Mouse (Mus musculus) ES-Bruce4 (cell line): ENCODE measurements at regions not wholly inside any gene's neighbourhood (a gene's known extent, or its start where the extent isn't known, plus 50 kb on each side); places are given as distances from the start of the nearest gene placed in this dataset.

Source experiments
- H3K27ac ChIP-seq: 2 replicates; pipeline ENCODE4 v1.5.1; 2012; ENCODE audit warnings: low read length, inconsistent platforms; ENCODE audit not compliant: insufficient read depth
- H3K27me3 ChIP-seq: 2 replicates; pipeline ENCODE4 v1.6.1; 2012; ENCODE audit warnings: mild to moderate bottlenecking, low read length, inconsistent platforms; ENCODE audit not compliant: control insufficient read depth, poor library complexity, insufficient read depth, severe bottlenecking
- H3K36me3 ChIP-seq: 2 replicates; pipeline ENCODE4 v1.6.1; 2012; ENCODE audit warnings: inconsistent platforms, mild to moderate bottlenecking, low read length, moderate library complexity; ENCODE audit not compliant: control insufficient read depth, poor library complexity, insufficient read depth, severe bottlenecking
- H3K4me1 ChIP-seq: one replicate; pipeline ENCODE4 v1.8.1; 2011; ENCODE audit warnings: low read length; ENCODE audit not compliant: control insufficient read depth, insufficient read depth
- H3K4me3 ChIP-seq: 2 replicates; pipeline ENCODE4 v1.5.1; 2011; ENCODE audit warnings: low read depth, mild to moderate bottlenecking, low read length
- H3K9ac ChIP-seq: 2 replicates; pipeline ENCODE4 v1.6.1; 2012; ENCODE audit warnings: low read depth, mild to moderate bottlenecking, inconsistent platforms; ENCODE audit not compliant: poor library complexity, severe bottlenecking
- H3K9me3 ChIP-seq: replicated peaks from 2 replicates; pipeline ENCODE4 v1.6.1; 2012; ENCODE audit warnings: mild to moderate bottlenecking, low read length, inconsistent platforms; ENCODE audit not compliant: control insufficient read depth, poor library complexity, insufficient read depth, severe bottlenecking
- CTCF ChIP-seq: IDR thresholded peaks from one replicate; pipeline ENCODE4 v1.8.1; 2011; ENCODE audit warnings: low read depth, low read length
- EP300 ChIP-seq: IDR thresholded peaks from 2 replicates; pipeline ENCODE4 v1.6.1; 2011; ENCODE audit warnings: low read depth, low read length; ENCODE audit not compliant: insufficient read depth
- POLR2A ChIP-seq: IDR thresholded peaks from one replicate; pipeline ENCODE4 v1.8.1; 2011; ENCODE audit warnings: low read length; ENCODE audit not compliant: insufficient read depth

- H3K36me3 ChIP-seq = no peaks in the 10 kb centered on the region
- no peaks in the 10 kb centered on the region for H3K4me1 ChIP-seq
- H3K4me3 ChIP-seq = no peak overlapping the region
- no peak overlapping the region for H3K9ac ChIP-seq
- no peak overlapping the region for H3K27ac ChIP-seq
- no peaks in the 10 kb centered on the region for H3K9me3 ChIP-seq
- no peaks in the 10 kb centered on the region; the same call in 1 of the 2 replicates for H3K27me3 ChIP-seq
- no peak for TF ChIP-seq POLR2A
- TF ChIP-seq CTCF = no peak
- TF ChIP-seq EP300 = no peak
Measured at GRCm38 (mm10) chr12:70523379-70523778, 70.5 kb downstream of the Tmx1 start.

DNA sequence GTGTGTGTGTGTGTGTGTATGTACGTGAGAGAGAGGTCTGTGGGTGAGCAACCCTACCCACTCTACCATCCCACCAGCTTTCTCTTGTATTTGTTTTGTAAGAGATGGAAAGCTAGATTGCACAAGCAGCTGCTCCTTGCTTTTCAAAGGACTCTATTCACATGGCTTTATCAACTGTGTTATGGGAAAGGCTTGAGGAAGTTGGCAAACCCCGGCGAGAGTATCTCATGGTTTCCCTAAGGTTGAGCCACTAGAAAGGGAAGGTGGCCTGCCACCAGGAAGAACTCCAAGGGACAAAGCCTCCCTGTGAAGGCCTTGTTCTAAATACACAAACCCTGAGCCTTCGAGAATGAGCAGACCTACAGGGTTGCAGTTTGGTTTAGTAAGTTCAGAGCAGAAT lies 71.8 kb downstream of the Tmx1 start:
- Histone ChIP-seq H3K27me3 (no peaks in the 10 kb centered on the region; the same call in 1 of the 2 replicates), H3K27ac (no peak overlapping the region), H3K9ac (no peak overlapping the region), H3K4me1 (no peaks in the 10 kb centered on the region), H3K36me3 (no peaks in the 10 kb centered on the region), H3K9me3 (no peaks in the 10 kb centered on the region), H3K4me3 (no peak overlapping the region)
- TF ChIP-seq CTCF (no peak), EP300 (no peak)

- no peaks in the 10 kb centered on the region for H3K36me3 ChIP-seq
- no peak overlapping the region for H3K27ac ChIP-seq
- no peaks in the 10 kb centered on the region; the same call in 1 of the 2 replicates for H3K27me3 ChIP-seq
- H3K4me3 ChIP-seq = no peak overlapping the region
- no peak for TF ChIP-seq CTCF
- no peak for TF ChIP-seq POLR2A
- no peak for TF ChIP-seq EP300
- no peaks in the 10 kb centered on the region for H3K9me3 ChIP-seq
- no peaks in the 10 kb centered on the region for H3K4me1 ChIP-seq
- H3K9ac ChIP-seq = no peak overlapping the region
Measured at GRCm38 (mm10) chr12:70531661-70532060, 78.8 kb downstream of the Tmx1 start.

DNA sequence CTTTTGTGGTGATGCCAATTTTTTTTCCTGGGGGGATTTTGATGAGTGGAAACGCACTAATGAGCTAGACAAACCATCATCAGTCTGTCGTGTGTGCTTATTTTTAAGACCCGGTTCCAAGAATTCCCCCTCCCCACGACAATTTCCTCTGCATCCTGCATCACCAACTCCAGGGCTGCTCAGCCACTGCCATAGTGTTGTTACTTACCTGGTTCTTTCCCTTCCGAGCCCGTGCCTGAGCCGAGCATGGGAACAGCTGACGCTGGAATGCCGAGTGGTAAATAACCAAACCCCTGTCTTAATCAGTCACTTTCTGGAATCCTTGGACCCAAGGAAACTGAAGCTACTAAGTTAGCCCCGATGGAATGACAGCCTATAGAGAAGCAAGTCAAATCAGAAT lies 79.3 kb downstream of the Tmx1 start:
- no peaks in the 10 kb centered on the region for H3K36me3 ChIP-seq
- no peaks in the 10 kb centered on the region for H3K9me3 ChIP-seq
- no peak overlapping the region for H3K4me3 ChIP-seq
- no peak overlapping the region for H3K9ac ChIP-seq
- H3K27ac ChIP-seq = no peak overlapping the region
- H3K4me1 ChIP-seq = no peaks in the 10 kb centered on the region
- no peaks in the 10 kb centered on the region; the same call in 1 of the 2 replicates for H3K27me3 ChIP-seq
- TF ChIP-seq EP300 (no peak), POLR2A (no peak), CTCF (no peak)

DNA sequence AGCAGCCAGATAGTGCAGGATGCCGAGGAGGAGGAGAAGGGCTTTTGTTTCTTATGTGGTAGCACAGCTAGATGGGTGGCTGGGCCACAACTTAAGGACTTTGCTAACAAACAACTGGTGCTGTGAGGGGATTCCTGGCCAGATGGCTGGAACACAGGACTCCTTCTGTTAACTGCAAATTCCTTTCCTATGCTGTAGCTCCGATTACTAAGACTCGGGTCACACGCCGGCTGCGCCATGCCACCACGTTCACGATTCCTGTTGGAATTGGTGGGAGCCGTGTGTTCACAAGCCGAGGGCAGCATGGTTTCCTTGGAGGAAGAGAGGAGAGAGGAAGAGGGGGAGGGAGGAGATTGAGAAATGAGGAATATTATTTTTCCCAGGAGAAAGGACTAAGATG lies 79.9 kb downstream of the Tmx1 start:
- no peak overlapping the region for H3K9ac ChIP-seq
- H3K4me1 ChIP-seq = no peaks in the 10 kb centered on the region
- no peak overlapping the region for H3K27ac ChIP-seq
- no peak for TF ChIP-seq EP300
- no peak for TF ChIP-seq CTCF
- no peak for TF ChIP-seq POLR2A
- H3K4me3 ChIP-seq = no peak overlapping the region
- H3K9me3 ChIP-seq = no peaks in the 10 kb centered on the region
- H3K27me3 ChIP-seq = no peaks in the 10 kb centered on the region; the same call in 1 of the 2 replicates
- no peaks in the 10 kb centered on the region for H3K36me3 ChIP-seq

DNA sequence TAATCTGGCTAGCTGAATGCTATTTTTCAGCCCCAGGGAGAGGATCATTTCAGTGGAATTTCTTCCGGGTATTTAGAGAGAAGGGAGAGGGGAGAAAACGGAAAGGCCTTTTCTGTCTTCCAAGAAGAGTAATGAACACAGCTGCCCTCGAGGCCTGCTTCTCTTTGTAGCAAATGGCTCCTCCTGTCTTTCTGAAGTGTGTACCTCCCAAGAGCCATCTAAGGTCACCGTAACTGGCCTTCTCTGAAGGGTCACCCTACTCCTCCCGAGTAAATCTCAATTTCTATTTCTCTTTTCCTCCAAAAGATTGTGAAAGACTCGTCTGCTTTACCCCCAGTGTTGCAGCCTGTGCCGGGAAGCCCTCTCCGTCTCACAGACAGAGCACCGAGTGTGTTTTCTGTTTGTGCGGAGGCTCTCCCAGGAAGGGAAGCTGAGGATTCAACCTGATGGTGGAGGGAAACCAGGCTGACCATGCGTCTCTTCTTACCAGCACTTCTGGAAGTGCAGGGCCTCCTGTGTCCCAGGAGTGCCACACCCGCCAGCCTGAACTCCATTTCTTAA lies 80.6 kb downstream of the Tmx1 start:
- Histone ChIP-seq H3K4me1 (no peaks in the 10 kb centered on the region), H3K36me3 (no peaks in the 10 kb centered on the region), H3K4me3 (no peak overlapping the region), H3K27ac (no peak overlapping the region), H3K27me3 (no peaks in the 10 kb centered on the region; the same call in 1 of the 2 replicates), H3K9me3 (no peaks in the 10 kb centered on the region), H3K9ac (no peak overlapping the region)
- no peak for TF ChIP-seq POLR2A
- TF ChIP-seq EP300 = no peak
- TF ChIP-seq CTCF = no peak
